Mouse (Mus musculus): ENCODE measurements around the gene Cinp. TPM values are rescaled to one million over a fixed set of nuclear protein-coding genes. Genes with fewer than 3 reads are reported as not detected.

Gene Cinp
- total RNA-seq, 1 experiment, result 86.5 TPM

GRCm38 (mm10) chr12:110837192-110837841 lies 51.6 kb downstream of the Cinp start:
- Histone ChIP-seq H3K4me3 (ENCODE audit: insufficient read depth in 1 of 2, low read depth in 1 of 2, low read length in 2 of 2, poor library complexity in 1 of 2, severe bottlenecking in 1 of 2) (peak overlapping the region; percentile 27 to 48), H3K9ac (ENCODE audit: insufficient read depth, low read depth, low read length, poor library complexity, severe bottlenecking) (peak overlapping the region; percentile 57; the same call in 1 of the 2 replicates)
- in situ Hi-C loops (cut with MboI; ENCODE audit: low sequenced_read_pairs in 2 of 2, unreplicated experiment in 2 of 2), result loop anchor here in 1 of 2 experiments (25.0 kb wide), 1 partner anchor 400 kb away; the partner anchor contains the start of gene Ppp2r5c

GRCm38 (mm10) chr12:110836729-110837128 lies 52.2 kb downstream of the Cinp start:
- Histone ChIP-seq H3K27ac (ENCODE audit: insufficient read depth, low read depth, low read length, poor library complexity, severe bottlenecking) (peak overlapping the region; percentile 95), H3K36me3 (ENCODE audit: control insufficient read depth, insufficient read depth, low read length, poor library complexity, severe bottlenecking) (peaks cover 2% of the 10 kb centered on the region; the same call in 1 of the 2 replicates), H3K4me3 (ENCODE audit: insufficient read depth in 1 of 2, low read depth in 1 of 2, low read length in 2 of 2, poor library complexity in 1 of 2, severe bottlenecking in 1 of 2) (peak overlapping the region; percentile 27 to 33), H3K9ac (ENCODE audit: insufficient read depth, low read depth, low read length, poor library complexity, severe bottlenecking) (peak overlapping the region; percentile 47; the same call in 1 of the 2 replicates), H3K9me3 (ENCODE audit: control insufficient read depth, insufficient read depth, low read depth, low read length) (no peaks in the 10 kb centered on the region), H3K4me1 (ENCODE audit: control insufficient read depth in 2 of 2, insufficient read depth in 2 of 2, low read length in 2 of 2, poor library complexity in 1 of 2) (peaks cover 16 to 18% of the 10 kb centered on the region in 2 experiments; a peak in 3 of 4 replicates)
- TF ChIP-seq MAFK (IDR thresholded peaks at IDR 0.05; ENCODE audit: insufficient read depth, low read depth, low read length), result no peak
- TF ChIP-seq ZC3H11A (IDR thresholded peaks at IDR 0.05; ENCODE audit: borderline replicate concordance, low read depth, low read length), result no peak
- TF ChIP-seq CHD2 (IDR thresholded peaks at IDR 0.05; ENCODE audit: low read depth, low read length), result no peak
- TF ChIP-seq HCFC1 (IDR thresholded peaks at IDR 0.05; ENCODE audit: borderline replicate concordance, insufficient read depth, low read length), result no peak
- no peak for TF ChIP-seq ZNF384 (IDR thresholded peaks at IDR 0.05; ENCODE audit: low read depth, low read length)
- no peak for DNase-seq (ENCODE audit: low read depth, low spot score)
- in situ Hi-C loops (cut with MboI; ENCODE audit: low sequenced_read_pairs in 2 of 2, unreplicated experiment in 2 of 2), result loop anchor here in 1 of 2 experiments (25.0 kb wide), 1 partner anchor 399 kb away; the partner anchor contains the start of gene Ppp2r5c

More at GRCm38 (mm10) chr12:110837192-110837841, 51.6 kb downstream of the Cinp start:
- H3K36me3 ChIP-seq (ENCODE audit: control insufficient read depth, insufficient read depth, low read length, poor library complexity, severe bottlenecking), result peaks cover 2% of the 10 kb centered on the region; the same call in 1 of the 2 replicates
- peak; percentile 64; the same call in 1 of the 2 replicates for TF ChIP-seq CHD2 (IDR thresholded peaks at IDR 0.05; ENCODE audit: low read depth, low read length)
- TF ChIP-seq ZNF384 (IDR thresholded peaks at IDR 0.05; ENCODE audit: low read depth, low read length), result no peak; the same call in 1 of the 2 replicates
- H3K9me3 ChIP-seq (ENCODE audit: control insufficient read depth, insufficient read depth, low read depth, low read length), result no peaks in the 10 kb centered on the region
- H3K27ac ChIP-seq (ENCODE audit: insufficient read depth, low read depth, low read length, poor library complexity, severe bottlenecking), result peak overlapping the region; percentile 95
- DNase-seq (ENCODE audit: low read depth, low spot score), result peak; percentile 83
- H3K4me1 ChIP-seq (ENCODE audit: control insufficient read depth in 2 of 2, insufficient read depth in 2 of 2, low read length in 2 of 2, poor library complexity in 1 of 2), result peaks cover 16 to 18% of the 10 kb centered on the region in 2 experiments; a peak in 3 of 4 replicates

- H3K9me3 ChIP-seq (ENCODE audit: control insufficient read depth, insufficient read depth, low read depth, low read length), result no peaks in the 10 kb centered on the region
- peak overlapping the region; percentile 9; the same call in 1 of the 2 replicates for H3K9ac ChIP-seq (ENCODE audit: insufficient read depth, low read depth, low read length, poor library complexity, severe bottlenecking)
- in situ Hi-C loops (cut with MboI; ENCODE audit: low sequenced_read_pairs in 2 of 2, unreplicated experiment in 2 of 2), result loop anchor here in 1 of 2 experiments (25.0 kb wide), 1 partner anchor 398 kb away; the partner anchor contains the start of gene Ppp2r5c
- H3K27ac ChIP-seq (ENCODE audit: insufficient read depth, low read depth, low read length, poor library complexity, severe bottlenecking), result peak overlapping the region; percentile 29; the same call in 1 of the 2 replicates
- DNase-seq (ENCODE audit: low read depth, low spot score), result no peak
- no peak overlapping the region for H3K4me3 ChIP-seq (ENCODE audit: insufficient read depth in 1 of 2, low read depth in 1 of 2, low read length in 2 of 2, poor library complexity in 1 of 2, severe bottlenecking in 1 of 2)
- TF ChIP-seq HCFC1 (IDR thresholded peaks at IDR 0.05; ENCODE audit: borderline replicate concordance, insufficient read depth, low read length) (no peak), ZNF384 (IDR thresholded peaks at IDR 0.05; ENCODE audit: low read depth, low read length) (no peak), CHD2 (IDR thresholded peaks at IDR 0.05; ENCODE audit: low read depth, low read length) (no peak), ZC3H11A (IDR thresholded peaks at IDR 0.05; ENCODE audit: borderline replicate concordance, low read depth, low read length) (no peak), MAFK (IDR thresholded peaks at IDR 0.05; ENCODE audit: insufficient read depth, low read depth, low read length) (no peak)
- H3K4me1 ChIP-seq (ENCODE audit: control insufficient read depth in 2 of 2, insufficient read depth in 2 of 2, low read length in 2 of 2, poor library complexity in 1 of 2), result peaks cover 16 to 20% of the 10 kb centered on the region in 2 experiments
- peaks cover 2% of the 10 kb centered on the region; the same call in 1 of the 2 replicates for H3K36me3 ChIP-seq (ENCODE audit: control insufficient read depth, insufficient read depth, low read length, poor library complexity, severe bottlenecking)
These were observed 53.8 kb downstream of the Cinp start for GRCm38 (mm10) chr12:110835182-110835581.

GRCm38 (mm10) chr12:110830293-110831024 lies 58.5 kb downstream of the Cinp start:
- in situ Hi-C loops (cut with MboI; ENCODE audit: low sequenced_read_pairs in 2 of 2, unreplicated experiment in 2 of 2), result loop anchor here in 1 of 2 experiments (25.0 kb wide), 1 partner anchor 393 kb away; the partner anchor contains the start of gene Ppp2r5c
- no peak overlapping the region for H3K4me3 ChIP-seq (ENCODE audit: insufficient read depth in 1 of 2, low read depth in 1 of 2, low read length in 2 of 2, poor library complexity in 1 of 2, severe bottlenecking in 1 of 2)
- DNase-seq (ENCODE audit: low read depth, low spot score), result no peak
- H3K9me3 ChIP-seq (ENCODE audit: control insufficient read depth, insufficient read depth, low read depth, low read length), result no peaks in the 10 kb centered on the region
- H3K27ac ChIP-seq (ENCODE audit: insufficient read depth, low read depth, low read length, poor library complexity, severe bottlenecking), result peak overlapping the region; percentile 14; the same call in 1 of the 2 replicates
- H3K36me3 ChIP-seq (ENCODE audit: control insufficient read depth, insufficient read depth, low read length, poor library complexity, severe bottlenecking), result peaks cover 9% of the 10 kb centered on the region
- no peak for TF ChIP-seq ZC3H11A (IDR thresholded peaks at IDR 0.05; ENCODE audit: borderline replicate concordance, low read depth, low read length)
- peak; percentile 70; the same call in 1 of the 2 replicates for TF ChIP-seq ZNF384 (IDR thresholded peaks at IDR 0.05; ENCODE audit: low read depth, low read length)
- H3K9ac ChIP-seq (ENCODE audit: insufficient read depth, low read depth, low read length, poor library complexity, severe bottlenecking), result no peak overlapping the region
- peaks cover 7 to 13% of the 10 kb centered on the region in 2 experiments; a peak in 3 of 4 replicates for H3K4me1 ChIP-seq (ENCODE audit: control insufficient read depth in 2 of 2, insufficient read depth in 2 of 2, low read length in 2 of 2, poor library complexity in 1 of 2)
